Mouse (Mus musculus) intestine, embryonic 16.5 days (tissue): Measurements from ENCODE around the gene Ppp2r5d. TPM values are rescaled to one million over a fixed set of nuclear protein-coding genes. Genes with fewer than 3 reads are reported as not detected.

Experiments
- ATAC-seq: fragments of 200-750 bp; cut with Nextera tagmentation; 2 replicates; pipeline ENCODE4 v1.8.0; 2017; ENCODE audit warnings: moderate TSS enrichment, moderate library complexity
- H3K27ac ChIP-seq: fragments of 300-500 bp; sonication (generic); 2 replicates; pipeline ENCODE4 v1.5.1; 2014; ENCODE audit warnings: mild to moderate bottlenecking, low read length
- H3K27me3 ChIP-seq: fragments of 300-500 bp; sonication (generic); replicated peaks from 2 replicates; pipeline ENCODE4 v1.6.1; 2014; ENCODE audit warnings: low read length, control low read depth, mixed read lengths; ENCODE audit not compliant: control insufficient read depth, insufficient read depth
- H3K36me3 ChIP-seq: fragments of 300-500 bp; sonication (generic); 2 replicates; pipeline ENCODE4 v1.6.1; 2014; ENCODE audit warnings: low read length, control low read depth; ENCODE audit not compliant: control insufficient read depth, insufficient read depth
- H3K4me1 ChIP-seq: fragments of 300-500 bp; sonication (generic); 2 replicates; pipeline ENCODE4 v1.6.1; 2014; ENCODE audit warnings: low read length, control low read depth, mixed read lengths; ENCODE audit not compliant: control insufficient read depth, insufficient read depth
- H3K4me2 ChIP-seq: fragments of 300-500 bp; sonication (generic); 2 replicates; pipeline ENCODE4 v1.6.1; 2014; ENCODE audit warnings: low read depth, low read length, control low read depth
- H3K4me3 ChIP-seq: fragments of 300-500 bp; sonication (generic); 2 replicates; pipeline ENCODE4 v1.5.1; 2014; ENCODE audit warnings: mild to moderate bottlenecking, low read length
- H3K9ac ChIP-seq: fragments of 300-500 bp; sonication (generic); 2 replicates; pipeline ENCODE4 v1.6.1; 2014; ENCODE audit warnings: low read depth, low read length
- H3K9me3 ChIP-seq: fragments of 300-500 bp; sonication (generic); 2 replicates; pipeline ENCODE4 v1.6.1; 2016; ENCODE audit warnings: low read length, control low read depth; ENCODE audit not compliant: control insufficient read depth
- WGBS: fragments of 180-500 bp; shearing (Covaris S2); extraction: QIAGEN DNeasy Blood & Tissue Kit; methylation state at CpG from one replicate; pipeline ENCODE4 v1.1.7; 2014; 5-methylcytosine and 5-hydroxymethylcytosine counted together
- polyA plus RNA-seq: library from polyadenylated mRNA; unstranded; fragments of >200 nt; fragmentation: Nextera tagmentation; extraction: Ambion mirVana; gene quantifications from 2 replicates; pipeline ENCODE4 v1.2.1, GENCODE M21; 2015

The Ppp2r5d gene
- polyA plus RNA-seq, 1 experiment from 2014 or later = 73.4 TPM

GRCm38 (mm10) chr17:46725731-46726645 lies 21.1 kb upstream of the Ppp2r5d start:
- Histone ChIP-seq H3K27me3 (0 out of 2 replicates have a peak, but pooled peaks cover 5% of the 10 kb centered on the region), H3K4me3 (no peak overlapping the region), H3K4me2 (no peak overlapping the region), H3K36me3 (peaks cover 14% of the 10 kb centered on the region), H3K27ac (no peak overlapping the region), H3K9me3 (no peaks in the 10 kb centered on the region), H3K9ac (no peak overlapping the region), H3K4me1 (peaks cover 8% of the 10 kb centered on the region)
- WGBS = 91% methylated on average over 26 of the region's 26 CpGs
- no peak for ATAC-seq

- no peak for ATAC-seq
- WGBS = 57% methylated on average over 9 of the region's 9 CpGs
- H3K9me3 ChIP-seq = no peaks in the 10 kb centered on the region
- H3K4me3 ChIP-seq = no peak overlapping the region
- 0 out of 2 replicates have a peak, but pooled peaks cover 5% of the 10 kb centered on the region for H3K27me3 ChIP-seq
- H3K9ac ChIP-seq = no peak overlapping the region
- H3K4me1 ChIP-seq = peaks cover 8% of the 10 kb centered on the region
- no peak overlapping the region for H3K27ac ChIP-seq
- peaks cover 14% of the 10 kb centered on the region for H3K36me3 ChIP-seq
- H3K4me2 ChIP-seq = no peak overlapping the region
Observed at GRCm38 (mm10) chr17:46725273-46725672, 20.4 kb upstream of the Ppp2r5d start.

GRCm38 (mm10) chr17:46724477-46725084 lies 19.7 kb upstream of the Ppp2r5d start:
- H3K4me2 ChIP-seq = no peak overlapping the region
- ATAC-seq = no peak
- H3K27me3 ChIP-seq = 0 out of 2 replicates have a peak, but pooled peaks cover 5% of the 10 kb centered on the region
- peaks cover 14% of the 10 kb centered on the region for H3K36me3 ChIP-seq
- H3K27ac ChIP-seq = no peak overlapping the region
- H3K9me3 ChIP-seq = no peaks in the 10 kb centered on the region
- H3K9ac ChIP-seq = no peak overlapping the region
- no peak overlapping the region for H3K4me3 ChIP-seq
- 79% methylated on average over 20 of the region's 20 CpGs for WGBS
- H3K4me1 ChIP-seq = peaks cover 8% of the 10 kb centered on the region

- 93% methylated on average over 7 of the region's 7 CpGs for WGBS
- H3K27me3 ChIP-seq = no peaks in the 10 kb centered on the region
- H3K36me3 ChIP-seq = peaks cover 14% of the 10 kb centered on the region
- H3K4me1 ChIP-seq = no peaks in the 10 kb centered on the region
- no peak overlapping the region for H3K4me2 ChIP-seq
- H3K27ac ChIP-seq = no peak overlapping the region
- H3K4me3 ChIP-seq = no peak overlapping the region
- H3K9me3 ChIP-seq = no peaks in the 10 kb centered on the region
- H3K9ac ChIP-seq = no peak overlapping the region
- no peak for ATAC-seq
Observed at GRCm38 (mm10) chr17:46721077-46721476, 16.2 kb upstream of the Ppp2r5d start.

- ATAC-seq = no peak
- 93% methylated on average over 11 of the region's 11 CpGs for WGBS
- no peak overlapping the region for H3K4me2 ChIP-seq
Observed at GRCm38 (mm10) chr17:46714756-46715481, 10.0 kb upstream of the Ppp2r5d start.

GRCm38 (mm10) chr17:46713849-46714248 lies 8.9 kb upstream of the Ppp2r5d start:
- Histone ChIP-seq H3K27ac (no peak overlapping the region), H3K9me3 (no peaks in the 10 kb centered on the region), H3K27me3 (no peaks in the 10 kb centered on the region), H3K9ac (no peak overlapping the region), H3K4me3 (no peak overlapping the region), H3K4me2 (no peak overlapping the region), H3K4me1 (peaks cover 8% of the 10 kb centered on the region), H3K36me3 (peaks cover 10% of the 10 kb centered on the region)
- no peak for ATAC-seq
- 86% methylated on average over 9 of the region's 9 CpGs for WGBS

More at GRCm38 (mm10) chr17:46714756-46715481, 10.0 kb upstream of the Ppp2r5d start:
- H3K36me3 ChIP-seq = peaks cover 10% of the 10 kb centered on the region
- H3K4me1 ChIP-seq = peaks cover 8% of the 10 kb centered on the region
- no peaks in the 10 kb centered on the region for H3K9me3 ChIP-seq
- H3K27ac ChIP-seq = no peak overlapping the region
- no peak overlapping the region for H3K4me3 ChIP-seq
- H3K27me3 ChIP-seq = no peaks in the 10 kb centered on the region
- no peak overlapping the region for H3K9ac ChIP-seq

- 56% methylated on average over 7 of the region's 7 CpGs for WGBS
- ATAC-seq = no peak
- no peak overlapping the region for H3K27ac ChIP-seq
- peaks cover 10% of the 10 kb centered on the region for H3K36me3 ChIP-seq
- H3K4me3 ChIP-seq = peak overlapping the region; percentile 91
- H3K9me3 ChIP-seq = no peaks in the 10 kb centered on the region
- no peaks in the 10 kb centered on the region for H3K27me3 ChIP-seq
- peaks cover 8% of the 10 kb centered on the region for H3K4me1 ChIP-seq
- H3K9ac ChIP-seq = peak overlapping the region; percentile 96
- peak overlapping the region; percentile 71 for H3K4me2 ChIP-seq
Observed at GRCm38 (mm10) chr17:46712442-46712841, 7.5 kb upstream of the Ppp2r5d start.

GRCm38 (mm10) chr17:46711612-46712271 lies 6.8 kb upstream of the Ppp2r5d start:
- no peaks in the 10 kb centered on the region for H3K27me3 ChIP-seq
- WGBS = under 1% methylated on average over 76 of the region's 76 CpGs
- peak; percentile 68 for ATAC-seq

More at GRCm38 (mm10) chr17:46711612-46712271, 6.8 kb upstream of the Ppp2r5d start:
- Histone ChIP-seq H3K4me1 (peaks cover 8% of the 10 kb centered on the region), H3K9me3 (no peaks in the 10 kb centered on the region), H3K4me3 (peak overlapping the region; percentile 91), H3K9ac (peak overlapping the region; percentile 96), H3K27ac (peak overlapping the region; percentile 72), H3K4me2 (peak overlapping the region; percentile 71), H3K36me3 (peaks cover 10% of the 10 kb centered on the region)
